Mouse (Mus musculus): ENCODE measurements at regions not wholly inside any gene's neighbourhood (a gene's known extent, or its start where the extent isn't known, plus 50 kb on each side); places are given as distances from the start of the nearest gene placed in this dataset.
"Not testable (repeated sequence)": the region's sequence is repeated elsewhere in the genome, so short reads cannot be mapped to it uniquely, and the experiment has no call there.

DNA sequence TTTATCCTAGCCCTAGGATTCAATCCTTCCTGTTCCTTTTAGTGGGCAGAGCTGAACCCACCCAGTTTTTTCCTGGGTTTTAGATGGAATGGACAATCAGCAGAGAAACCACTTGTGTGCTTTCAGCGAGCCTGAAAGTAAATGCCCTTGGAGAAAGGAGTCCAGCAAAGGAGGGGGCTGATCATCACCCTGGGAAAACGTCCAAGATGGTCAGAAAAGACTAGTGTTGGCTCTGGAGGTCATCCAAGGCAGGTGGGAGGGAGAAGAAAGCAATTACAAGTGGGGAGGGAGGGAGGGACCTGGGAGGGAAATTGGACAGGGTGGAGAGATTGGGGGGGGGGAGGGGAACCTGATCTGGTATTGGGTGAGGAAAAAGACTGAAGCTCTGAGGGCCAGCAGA is 55.6 kb upstream of the Zfp366 start:
- H3K27ac ChIP-seq (ENCODE audit: insufficient read depth, low read depth, low read length), result 0 out of 2 replicates have a peak overlapping the region, but pooled peaks have one; percentile 20
- no peak for TF ChIP-seq CTCF (conservative IDR thresholded peaks at IDR 0.05; ENCODE audit: insufficient read depth, insufficient read length, low read depth, low read length)
- TF ChIP-seq POLR2A (IDR thresholded peaks at IDR 0.05; ENCODE audit: low read depth, low read length), result no peak
- H3K27me3 ChIP-seq (replicated peaks; ENCODE audit: control insufficient read depth, insufficient read depth, low read length), result no peaks in the 10 kb centered on the region
- no peak overlapping the region for H3K4me3 ChIP-seq (ENCODE audit: insufficient read depth, low read depth, low read length)
- no peaks in the 10 kb centered on the region for H3K36me3 ChIP-seq (ENCODE audit: control insufficient read depth, insufficient read depth, low read length)
- 20% methylated on average over 2 of the region's 2 CpGs for WGBS
- peaks cover 17% of the 10 kb centered on the region; the same call in 1 of the 2 replicates for H3K4me1 ChIP-seq (ENCODE audit: control insufficient read depth, insufficient read depth, low read length)
- peak; percentile 72 for DNase-seq

DNA sequence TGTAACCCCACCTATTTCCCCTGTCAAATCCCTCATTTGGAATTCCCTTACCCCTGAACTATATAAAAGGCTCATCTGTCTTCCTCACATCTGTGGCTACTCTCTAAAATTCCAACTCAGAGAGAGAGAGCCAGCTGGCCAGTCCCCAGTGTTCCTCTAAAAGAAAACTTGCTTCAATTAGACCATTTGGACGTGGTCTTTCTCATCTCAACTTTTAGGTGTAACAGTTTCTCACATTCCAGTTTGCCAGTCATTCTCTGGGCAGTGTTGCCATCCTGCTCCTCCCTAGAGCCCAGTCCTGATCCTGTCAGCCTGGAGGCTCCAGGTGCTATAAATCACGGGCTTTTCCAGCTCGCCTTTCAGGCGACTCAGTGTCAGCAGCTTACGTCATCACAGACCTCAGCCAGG is 56.3 kb upstream of the Zfp366 start:
- 40% methylated on average over 5 of the region's 5 CpGs for WGBS
- H3K27me3 ChIP-seq (replicated peaks; ENCODE audit: control insufficient read depth, insufficient read depth, low read length), result no peaks in the 10 kb centered on the region
- H3K4me3 ChIP-seq (ENCODE audit: insufficient read depth, low read depth, low read length), result no peak overlapping the region
- H3K27ac ChIP-seq (ENCODE audit: insufficient read depth, low read depth, low read length), result no peak overlapping the region
- TF ChIP-seq CTCF (conservative IDR thresholded peaks at IDR 0.05; ENCODE audit: insufficient read depth, insufficient read length, low read depth, low read length), result no peak
- TF ChIP-seq POLR2A (IDR thresholded peaks at IDR 0.05; ENCODE audit: low read depth, low read length), result no peak
- no peaks in the 10 kb centered on the region for H3K36me3 ChIP-seq (ENCODE audit: control insufficient read depth, insufficient read depth, low read length)
- DNase-seq, result no peak
- H3K4me1 ChIP-seq (ENCODE audit: control insufficient read depth, insufficient read depth, low read length), result peaks cover 17% of the 10 kb centered on the region; the same call in 1 of the 2 replicates

DNA sequence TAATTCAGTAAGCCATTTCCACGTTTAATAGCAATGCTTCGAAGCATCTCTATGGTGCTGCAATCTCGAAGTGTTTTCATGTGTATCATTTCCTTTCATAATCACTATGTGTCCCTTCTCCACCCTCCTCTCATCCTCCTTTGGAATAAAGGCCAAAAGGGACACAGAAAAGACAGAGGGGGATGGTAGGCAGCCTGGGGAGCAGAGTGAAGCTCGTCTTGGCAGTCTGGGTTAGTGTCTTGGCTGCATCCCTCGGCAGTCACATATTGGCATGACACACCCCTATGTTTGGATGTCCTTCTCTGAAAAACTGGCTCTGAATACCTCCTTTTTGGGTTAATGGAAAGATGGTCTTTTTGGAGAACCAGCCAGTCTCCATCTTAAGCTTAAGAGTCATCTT is 56.9 kb upstream of the Zfp366 start:
- no peak for DNase-seq
- Histone ChIP-seq H3K4me1 (ENCODE audit: control insufficient read depth, insufficient read depth, low read length) (peaks cover 17% of the 10 kb centered on the region; the same call in 1 of the 2 replicates), H3K4me3 (ENCODE audit: insufficient read depth, low read depth, low read length) (no peak overlapping the region), H3K27ac (ENCODE audit: insufficient read depth, low read depth, low read length) (no peak overlapping the region), H3K27me3 (replicated peaks; ENCODE audit: control insufficient read depth, insufficient read depth, low read length) (no peaks in the 10 kb centered on the region), H3K36me3 (ENCODE audit: control insufficient read depth, insufficient read depth, low read length) (no peaks in the 10 kb centered on the region)
- no peak for TF ChIP-seq POLR2A (IDR thresholded peaks at IDR 0.05; ENCODE audit: low read depth, low read length)
- no peak for TF ChIP-seq CTCF (conservative IDR thresholded peaks at IDR 0.05; ENCODE audit: insufficient read depth, insufficient read length, low read depth, low read length)
- WGBS, result 77% methylated on average over 5 of the region's 5 CpGs

- not testable (repeated sequence) for DNase-seq; H3K27me3 ChIP-seq (replicated peaks; ENCODE audit: control insufficient read depth, insufficient read depth, low read length); H3K27ac ChIP-seq (ENCODE audit: insufficient read depth, low read depth, low read length); H3K36me3 ChIP-seq (ENCODE audit: control insufficient read depth, insufficient read depth, low read length); H3K4me3 ChIP-seq (ENCODE audit: insufficient read depth, low read depth, low read length)
- WGBS, result 98% methylated on average over 10 of the region's 10 CpGs
- peaks cover 17% of the 10 kb centered on the region; the same call in 1 of the 2 replicates for H3K4me1 ChIP-seq (ENCODE audit: control insufficient read depth, insufficient read depth, low read length)
These were observed 57.7 kb upstream of the Zfp366 start for GRCm38 (mm10) chr13:99126971-99127370.

- H3K27ac ChIP-seq (ENCODE audit: insufficient read depth, low read depth, low read length), result no peak overlapping the region
- 66% methylated on average over 8 of the region's 8 CpGs for WGBS
These were observed 58.1 kb upstream of the Zfp366 start for GRCm38 (mm10) chr13:99126538-99126937.

DNA sequence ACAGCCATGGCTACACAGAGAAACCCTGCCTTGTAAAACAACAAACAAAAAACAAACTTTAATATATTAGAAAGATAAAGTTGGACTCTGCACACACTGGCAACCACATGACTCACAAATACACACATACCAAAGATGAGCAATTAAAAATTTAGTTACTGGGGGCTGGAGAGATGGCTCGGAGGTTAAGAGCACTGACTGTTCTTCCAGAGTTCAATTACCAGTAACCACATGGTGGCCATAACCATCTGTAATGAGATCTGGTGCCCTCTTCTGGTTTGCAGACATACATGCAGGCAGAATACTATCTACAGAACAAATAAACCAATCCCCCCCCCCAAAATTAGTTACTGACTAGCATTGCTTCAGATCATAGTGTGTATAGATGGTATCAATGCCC is 58.7 kb upstream of the Zfp366 start:
- TF ChIP-seq POLR2A (IDR thresholded peaks at IDR 0.05; ENCODE audit: low read depth, low read length) (no peak), CTCF (conservative IDR thresholded peaks at IDR 0.05; ENCODE audit: insufficient read depth, insufficient read length, low read depth, low read length) (peak; percentile 24; the same call in 1 of the 2 replicates)
- Histone ChIP-seq H3K36me3 (ENCODE audit: control insufficient read depth, insufficient read depth, low read length) (no peaks in the 10 kb centered on the region), H3K4me3 (ENCODE audit: insufficient read depth, low read depth, low read length) (no peak overlapping the region), H3K27ac (ENCODE audit: insufficient read depth, low read depth, low read length) (peak overlapping the region; percentile 63), H3K4me1 (ENCODE audit: control insufficient read depth, insufficient read depth, low read length) (peaks cover 17% of the 10 kb centered on the region; the same call in 1 of the 2 replicates), H3K27me3 (replicated peaks; ENCODE audit: control insufficient read depth, insufficient read depth, low read length) (no peaks in the 10 kb centered on the region)
- DNase-seq, result peak; percentile 52
- 37% methylated on average over 1 of the region's 1 CpGs for WGBS

More at GRCm38 (mm10) chr13:99126538-99126937, 58.1 kb upstream of the Zfp366 start:
- DNase-seq, result no peak
- H3K27me3 ChIP-seq (replicated peaks; ENCODE audit: control insufficient read depth, insufficient read depth, low read length), result no peaks in the 10 kb centered on the region
- TF ChIP-seq POLR2A (IDR thresholded peaks at IDR 0.05; ENCODE audit: low read depth, low read length) (no peak), CTCF (conservative IDR thresholded peaks at IDR 0.05; ENCODE audit: insufficient read depth, insufficient read length, low read depth, low read length) (no peak)
- no peaks in the 10 kb centered on the region for H3K36me3 ChIP-seq (ENCODE audit: control insufficient read depth, insufficient read depth, low read length)
- no peak overlapping the region for H3K4me3 ChIP-seq (ENCODE audit: insufficient read depth, low read depth, low read length)
- peaks cover 17% of the 10 kb centered on the region; the same call in 1 of the 2 replicates for H3K4me1 ChIP-seq (ENCODE audit: control insufficient read depth, insufficient read depth, low read length)

DNA sequence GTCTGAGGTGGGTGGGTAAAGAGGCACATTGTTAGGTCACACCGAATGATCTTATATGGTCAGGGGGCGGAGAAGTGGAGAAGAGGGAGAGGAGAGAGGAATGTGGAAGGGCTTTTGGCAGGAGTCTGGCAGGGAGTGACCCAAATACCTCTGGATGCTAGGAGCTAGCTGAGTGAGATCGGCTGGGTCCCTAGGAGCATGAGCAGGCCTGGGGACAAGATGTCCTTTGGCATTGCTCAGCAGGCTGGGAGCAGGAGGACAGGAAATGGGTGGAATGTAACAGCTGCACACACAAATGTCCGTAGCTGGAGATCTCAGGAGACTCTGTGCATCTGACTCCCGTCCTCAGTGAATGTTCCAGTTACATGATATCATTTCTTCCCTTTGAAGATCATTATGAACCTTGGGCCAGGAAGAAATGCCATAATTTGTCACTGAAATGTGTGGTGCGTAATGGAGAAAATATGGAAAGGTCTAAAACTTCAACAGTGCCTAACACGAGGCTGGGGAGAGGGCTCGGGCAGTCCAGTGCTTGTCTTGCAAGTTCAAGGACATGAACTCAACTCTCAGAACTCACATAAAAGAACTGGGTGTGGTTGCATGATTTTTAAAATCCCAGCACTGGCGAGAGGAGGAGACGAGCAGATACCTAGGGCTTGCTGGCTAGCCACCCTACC is 59.6 kb upstream of the Zfp366 start:
- 47% methylated on average over 10 of the region's 10 CpGs for WGBS
- Histone ChIP-seq H3K27me3 (replicated peaks; ENCODE audit: control insufficient read depth, insufficient read depth, low read length) (no peaks in the 10 kb centered on the region), H3K27ac (ENCODE audit: insufficient read depth, low read depth, low read length) (peak overlapping the region; percentile 63), H3K4me1 (ENCODE audit: control insufficient read depth, insufficient read depth, low read length) (peaks cover 17% of the 10 kb centered on the region; the same call in 1 of the 2 replicates), H3K36me3 (ENCODE audit: control insufficient read depth, insufficient read depth, low read length) (no peaks in the 10 kb centered on the region), H3K4me3 (ENCODE audit: insufficient read depth, low read depth, low read length) (no peak overlapping the region)
- TF ChIP-seq POLR2A (IDR thresholded peaks at IDR 0.05; ENCODE audit: low read depth, low read length) (no peak), CTCF (conservative IDR thresholded peaks at IDR 0.05; ENCODE audit: insufficient read depth, insufficient read length, low read depth, low read length) (no peak)
- DNase-seq, result peak; percentile 77

Measured in kidney, adult 2 months (tissue).